Mouse (Mus musculus) cerebellum, adult (tissue): Measurements from ENCODE around the gene Csrnp1.
"Not testable (repeated sequence)": the region's sequence is repeated elsewhere in the genome, so short reads cannot be mapped to it uniquely, and the experiment has no call there.

Experiments
- ATAC-seq: cut with Nextera tagmentation; 2 replicates; pipeline ENCODE4 v1.9.2; 2017; ENCODE audit warnings: mild to moderate bottlenecking, moderate library complexity, mixed read lengths; ENCODE audit not compliant: insufficient number of reproducible peaks, low FRiP score, low TSS enrichment

Csrnp1 gene

DNA sequence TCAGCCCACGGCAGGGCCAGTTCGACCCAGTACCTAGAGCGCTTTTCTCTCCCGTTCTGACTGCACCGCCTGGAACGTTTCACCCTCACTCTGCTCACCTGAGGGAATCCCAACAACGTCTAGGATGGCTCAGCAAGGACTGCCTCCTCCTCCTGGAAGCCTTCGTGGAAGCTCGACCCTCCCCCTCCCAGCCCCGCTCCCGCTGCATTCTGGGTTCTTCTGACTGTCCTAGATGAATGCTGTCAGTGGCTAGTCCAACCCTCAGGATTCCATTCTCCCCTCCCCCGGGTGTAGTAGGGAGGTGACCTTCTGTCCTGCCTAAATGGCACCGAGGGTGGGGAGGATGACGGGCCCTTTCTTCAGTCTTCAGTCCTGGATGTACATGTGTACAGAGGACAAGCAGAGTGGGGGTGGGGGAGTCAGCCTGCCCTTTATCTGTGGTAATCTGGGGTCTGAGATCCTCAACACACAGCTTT is at the start of gene Csrnp1:
Gene Csrnp1, minus strand, starts transcription at position 123 of the 476 bp plus-strand sequence.
- ATAC-seq: 0 out of 2 replicates have a peak, but pooled peaks have one; percentile 10

- no peak for ATAC-seq
Measured at GRCm38 (mm10) chr9:120032710-120033109, 48.3 kb upstream of the Csrnp1 start.

- ATAC-seq: no peak
Measured at GRCm38 (mm10) chr9:120030421-120030820, 46.0 kb upstream of the Csrnp1 start.

DNA sequence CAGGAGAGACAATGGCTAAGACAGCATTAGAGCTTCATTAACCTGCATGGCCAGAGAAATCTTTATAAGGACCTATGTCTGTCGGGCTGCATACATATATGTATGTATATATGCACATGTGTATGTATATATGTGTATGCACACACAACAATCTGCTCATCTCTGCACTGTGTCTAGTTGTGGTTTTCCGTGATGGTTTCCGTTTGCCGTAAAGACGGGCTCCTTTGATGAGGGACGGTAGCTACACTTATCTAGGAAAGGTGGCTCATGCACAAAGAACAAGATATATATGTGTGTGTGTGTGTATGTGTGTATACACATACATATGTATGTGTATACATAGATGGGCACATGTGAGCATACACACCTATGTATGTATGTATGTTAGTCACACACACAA is 45.4 kb upstream of the Csrnp1 start:
- ATAC-seq: no peak

- ATAC-seq: peak; percentile 68
Measured at GRCm38 (mm10) chr9:120027401-120028151, 43.1 kb upstream of the Csrnp1 start.

DNA sequence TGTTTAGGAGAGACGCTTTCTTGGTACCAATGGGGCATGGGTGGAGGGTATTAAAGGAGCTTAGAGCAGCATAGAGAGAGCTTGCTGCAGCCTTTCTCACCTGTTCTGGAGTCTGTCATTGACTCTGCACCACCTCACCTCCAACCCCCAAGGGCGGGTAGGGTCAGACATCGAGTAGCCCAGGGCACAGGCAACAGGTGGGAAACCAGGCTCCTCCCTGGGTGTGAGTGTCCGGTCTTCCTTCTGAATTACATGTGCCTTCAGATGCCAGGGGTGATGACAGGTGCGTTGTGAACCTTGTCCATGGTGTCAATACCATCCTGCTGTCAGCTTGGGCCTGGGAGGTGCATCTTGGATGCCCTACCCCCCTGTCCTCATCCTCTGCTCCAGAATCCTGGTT is 40.2 kb upstream of the Csrnp1 start:
- ATAC-seq: peak; percentile 2; the same call in 1 of the 2 replicates

DNA sequence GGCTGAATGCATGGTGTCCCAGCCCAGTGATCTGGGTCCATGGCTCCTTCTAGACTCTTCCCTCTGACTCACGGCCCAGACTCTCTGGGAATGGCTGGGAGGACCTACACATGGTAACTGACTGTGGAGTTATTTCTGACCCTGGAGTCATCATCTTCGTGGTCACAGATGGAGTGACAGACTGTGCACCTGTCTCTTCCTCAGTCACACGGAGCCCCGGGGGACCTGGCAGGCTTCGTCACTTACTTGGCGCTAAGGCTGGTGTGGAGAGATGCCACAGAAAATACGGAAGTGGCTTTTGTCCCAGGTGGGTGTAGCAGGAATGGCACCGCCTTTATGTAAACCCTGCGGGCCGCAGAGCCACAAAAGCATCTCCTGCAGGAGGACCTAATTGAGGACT is 39.7 kb upstream of the Csrnp1 start:
- ATAC-seq: peak; percentile 69

GRCm38 (mm10) chr9:120023086-120023811 is 38.8 kb upstream of the Csrnp1 start, which contains the start of gene Xirp1:
TSS of gene Xirp1 (minus strand) at chr9:120023598.
- no peak for ATAC-seq

DNA sequence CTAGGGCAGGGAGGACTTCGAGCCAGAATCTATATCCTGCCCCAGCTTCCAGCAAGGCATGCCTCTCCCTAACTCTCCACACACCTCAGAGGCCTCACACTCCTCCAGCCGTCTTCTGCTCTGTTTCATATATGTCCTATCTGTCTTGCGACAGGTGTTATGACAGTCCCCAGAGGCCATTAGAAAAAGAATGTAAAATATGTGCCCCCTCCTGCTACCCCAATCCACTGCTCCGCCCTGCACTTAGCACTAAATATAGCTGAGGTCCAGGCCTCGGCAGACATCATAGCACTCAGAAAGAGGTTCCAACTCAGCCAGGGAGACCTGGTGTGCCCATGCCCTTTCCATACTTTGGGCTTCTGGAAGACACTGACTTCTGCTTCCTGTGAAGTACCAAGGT is 36.7 kb upstream of the Csrnp1 start:
- no peak for ATAC-seq

DNA sequence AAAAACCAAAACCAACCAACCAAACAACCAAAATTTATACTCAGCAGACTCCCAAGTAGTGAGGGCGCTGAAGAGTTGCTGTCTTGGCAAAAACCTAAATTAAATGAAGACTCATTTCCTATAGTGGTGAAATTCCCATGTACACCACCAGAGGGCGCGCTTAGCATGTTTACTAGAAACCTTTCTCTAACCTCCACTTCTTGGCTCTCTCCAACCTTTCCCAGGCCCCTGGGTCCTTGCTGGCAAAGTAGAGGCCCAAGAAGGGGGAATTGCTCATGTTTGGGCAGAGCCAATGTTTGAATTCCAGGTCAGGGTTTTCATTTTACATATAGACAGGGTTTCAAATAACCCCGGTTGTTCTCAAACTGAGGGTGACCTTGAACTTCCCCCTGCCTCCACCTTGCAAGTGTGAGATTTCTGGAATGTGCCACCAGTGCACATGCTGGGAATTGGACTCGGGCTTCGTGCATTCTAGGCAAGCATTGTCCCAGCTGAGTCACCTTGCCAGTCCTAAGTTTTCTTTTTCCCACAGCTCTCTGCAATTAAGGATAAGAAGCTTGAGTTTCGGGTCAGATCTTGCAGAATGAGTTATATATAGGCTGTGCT is 35.9 kb upstream of the Csrnp1 start:
- no peak for ATAC-seq

DNA sequence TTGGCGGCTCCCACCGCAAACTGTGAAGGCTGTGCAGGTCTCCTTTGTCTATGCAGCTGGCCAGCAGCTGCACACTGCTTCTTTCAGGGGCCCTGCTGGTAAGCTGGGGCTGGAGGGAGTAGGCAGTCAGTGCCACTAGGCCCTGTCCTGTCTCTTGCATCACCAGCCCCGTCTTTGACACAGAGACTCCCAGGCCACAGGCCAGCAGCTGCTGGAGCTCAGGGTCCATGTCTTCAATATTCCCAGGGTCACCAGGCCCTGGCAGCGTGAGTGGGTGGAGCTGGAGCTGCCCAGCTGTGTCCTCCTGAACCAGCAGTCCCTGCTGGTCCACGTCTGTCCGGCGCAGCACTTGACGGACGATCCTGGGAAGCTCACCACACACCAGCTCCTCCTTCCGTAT is 32.5 kb upstream of the Csrnp1 start:
- no peak for ATAC-seq

DNA sequence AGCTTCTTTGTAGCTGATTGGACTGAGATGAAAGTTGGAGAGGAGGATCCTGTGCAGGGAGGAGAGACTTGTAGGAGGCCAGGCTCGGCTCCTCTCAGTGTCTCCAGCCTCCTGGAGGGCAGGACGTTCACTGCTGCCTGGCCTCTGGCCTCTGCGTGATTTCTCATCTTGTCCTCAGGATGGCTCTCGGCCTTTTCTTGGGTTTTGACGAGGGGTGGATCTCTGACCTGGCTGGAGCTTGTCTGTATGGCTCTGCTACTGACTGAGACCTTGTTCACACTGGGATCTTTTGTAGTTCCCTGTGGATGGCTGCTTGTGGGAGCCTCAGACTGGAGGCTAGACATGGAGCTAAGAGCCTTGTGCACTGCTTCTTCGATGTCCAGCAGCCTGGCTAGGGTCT is 30.4 kb upstream of the Csrnp1 start:
- ATAC-seq: no peak

DNA sequence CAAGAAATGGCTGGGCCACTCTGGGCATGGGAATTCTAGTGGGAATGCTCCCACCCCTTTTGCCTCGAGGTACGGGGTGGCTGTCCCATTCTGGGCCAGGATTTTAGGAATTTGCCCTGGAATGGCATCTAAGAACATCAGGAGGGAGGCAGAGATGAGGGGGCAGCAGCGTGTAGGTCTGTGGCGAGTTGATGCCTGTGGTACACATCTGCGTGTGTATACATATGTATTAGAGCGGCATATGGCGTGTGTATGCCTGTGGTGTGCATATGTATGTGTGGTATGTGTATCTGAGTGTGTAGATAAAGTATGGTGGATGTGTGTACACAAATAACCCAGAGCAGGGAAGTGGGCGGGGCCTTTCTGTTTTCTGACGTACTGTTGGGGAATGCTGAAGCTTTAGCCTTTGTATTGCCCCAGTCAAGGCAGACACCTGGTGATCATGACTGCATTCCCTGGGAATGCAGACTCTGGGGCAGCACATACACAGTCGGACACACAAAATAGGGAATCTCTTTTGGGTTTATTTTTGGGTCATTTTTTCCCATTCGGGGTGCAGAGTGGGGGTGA is 28.9 kb upstream of the Csrnp1 start:
- no peak for ATAC-seq

DNA sequence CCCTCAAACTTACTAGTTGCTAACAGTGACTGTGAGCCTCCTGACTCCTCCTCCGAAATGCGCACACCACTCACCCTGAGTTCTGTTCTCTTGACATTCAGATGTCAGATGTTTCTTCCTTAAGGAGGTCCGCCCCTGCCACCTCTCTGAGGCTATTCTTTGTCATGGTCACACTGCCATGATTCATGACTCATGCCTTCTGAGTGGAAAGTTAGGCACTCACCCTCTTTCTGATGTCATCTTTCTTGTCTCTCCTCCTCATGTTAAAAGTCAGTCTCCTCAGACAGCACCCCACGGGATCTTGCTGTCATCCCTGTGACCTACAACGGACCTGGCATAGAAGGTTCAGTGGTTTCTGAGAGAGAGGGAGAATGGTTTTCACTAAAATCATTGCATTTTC is 28.3 kb upstream of the Csrnp1 start:
- ATAC-seq: no peak

DNA sequence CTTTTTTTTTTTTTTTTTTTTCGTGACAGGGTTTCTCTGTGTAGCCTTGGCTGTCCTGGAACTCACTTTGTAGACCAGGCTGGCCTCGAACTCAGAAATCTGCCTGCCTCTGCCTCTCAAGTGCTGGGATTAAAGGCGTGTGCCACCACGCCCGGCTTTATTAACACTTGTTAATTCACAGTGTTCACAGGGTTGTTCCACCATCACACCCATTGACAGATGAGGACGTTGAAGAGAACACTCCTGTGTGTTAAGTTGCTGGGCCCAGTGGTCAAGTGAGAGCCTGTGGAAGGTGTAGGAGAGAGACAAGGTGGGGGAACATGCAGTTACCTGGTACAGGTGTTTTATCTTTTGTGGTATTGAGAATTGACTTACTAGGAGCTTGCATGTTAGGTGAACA is 27.7 kb upstream of the Csrnp1 start:
- not testable (repeated sequence) for ATAC-seq

GRCm38 (mm10) chr9:120011533-120011932 is 27.1 kb upstream of the Csrnp1 start:
- ATAC-seq: peak; percentile 57

- ATAC-seq: peak; percentile 76
Measured at GRCm38 (mm10) chr9:120010781-120011511, 26.5 kb upstream of the Csrnp1 start.

DNA sequence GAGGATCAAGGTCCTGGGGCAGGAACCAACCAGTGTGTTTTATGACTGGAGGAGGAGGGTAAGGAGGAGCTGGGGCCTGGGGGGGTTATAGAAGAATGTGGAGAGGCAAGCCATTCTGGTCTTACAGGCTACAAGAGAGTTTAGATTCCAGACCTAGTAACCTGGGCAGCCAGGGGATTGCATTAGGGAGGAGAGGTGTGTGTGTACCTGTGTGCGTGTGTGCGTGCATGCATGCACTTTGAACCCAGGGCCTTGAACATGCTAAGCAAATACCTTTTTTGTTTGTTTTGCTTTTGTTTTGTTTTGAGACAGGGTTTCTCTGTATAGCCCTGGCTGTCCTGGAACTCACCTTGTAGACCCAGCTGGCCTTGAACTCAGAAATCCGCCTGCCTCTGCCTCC is 25.4 kb upstream of the Csrnp1 start:
- no peak for ATAC-seq

DNA sequence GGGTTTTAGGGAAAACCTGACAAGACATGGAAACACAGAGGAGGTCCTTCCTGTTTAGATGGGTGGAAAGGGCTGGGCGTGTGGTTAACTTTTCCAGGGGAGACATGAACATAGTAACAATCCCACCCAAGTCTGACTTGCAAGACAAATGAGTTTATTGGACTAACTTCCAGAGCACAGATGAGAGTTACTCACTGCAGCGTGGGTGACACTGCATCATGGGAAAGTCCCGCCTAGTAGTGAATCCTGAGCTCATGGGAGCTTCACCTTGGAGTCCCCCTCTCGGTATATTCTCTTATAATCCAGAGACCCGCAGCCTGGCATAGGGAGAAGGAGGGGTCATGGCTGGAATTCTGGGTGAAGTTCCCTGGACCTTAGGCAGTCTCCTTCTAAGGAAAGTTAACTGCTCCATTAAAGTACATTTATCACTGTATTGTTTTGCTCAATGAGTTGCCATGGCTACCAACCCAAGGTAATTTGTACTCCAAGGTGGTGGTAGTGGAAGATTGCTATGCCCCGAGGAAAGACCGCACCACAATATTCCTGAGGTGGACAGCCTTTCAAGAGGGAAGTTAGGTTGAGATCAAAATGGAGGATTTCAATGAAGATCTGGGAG is 24.9 kb upstream of the Csrnp1 start:
- no peak for ATAC-seq

DNA sequence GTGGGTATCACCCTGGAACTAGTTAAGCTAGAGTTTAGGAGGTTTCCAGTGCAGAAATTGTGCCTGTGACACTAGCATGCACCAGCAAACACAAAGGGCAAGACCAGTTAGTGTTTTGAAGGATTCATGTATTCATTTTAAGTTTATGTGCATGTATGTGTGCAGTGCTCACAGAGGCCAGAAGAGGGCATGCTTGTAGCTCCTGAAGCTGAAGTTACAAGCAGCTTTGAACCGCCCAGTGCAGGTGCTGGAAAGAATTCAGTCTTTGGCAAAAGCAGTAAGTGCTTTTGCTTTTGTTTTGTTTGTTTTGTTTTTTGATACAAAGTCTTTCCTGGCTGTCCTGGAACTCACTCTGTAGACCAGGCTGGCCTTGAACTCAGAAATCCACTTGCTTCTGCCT is 23.4 kb upstream of the Csrnp1 start:
- no peak for ATAC-seq
